Mouse (Mus musculus) embryo, embryonic 10.5 days (tissue): ENCODE measurements at regions not wholly inside any gene's neighbourhood (a gene's known extent, or its start where the extent isn't known, plus 50 kb on each side); places are given as distances from the start of the nearest gene placed in this dataset.

Experiments
- DNase-seq: peaks from one replicate; pipeline ENCODE4 v3.0.0-alpha.2; 2015; ENCODE audit warnings: low spot score

DNA sequence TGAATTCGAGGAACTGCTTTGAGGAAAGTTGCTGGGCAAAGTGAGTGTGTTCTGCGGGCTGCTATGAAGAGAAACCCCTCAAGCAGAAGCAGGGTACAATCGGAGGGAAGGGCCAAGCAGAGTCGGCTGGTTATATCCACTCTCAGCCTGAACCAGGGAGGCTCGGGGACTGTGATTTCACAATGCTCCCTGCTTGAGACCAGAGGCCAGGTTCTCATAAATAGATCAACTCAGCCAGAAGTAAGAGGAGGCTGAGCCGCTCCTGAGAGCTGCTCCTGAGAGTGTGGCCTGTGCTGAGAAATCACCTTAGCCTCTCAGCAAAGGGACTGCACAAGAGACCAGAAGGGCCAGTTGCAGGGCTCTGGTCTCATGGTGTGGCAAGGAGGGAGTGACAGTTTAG is 149.6 kb downstream of the Tfap2c start:
- DNase-seq = no peak

GRCm38 (mm10) chr2:172699654-172700053 is 150.3 kb downstream of the Tfap2c start:
- no peak for DNase-seq

GRCm38 (mm10) chr2:172710641-172711040 is 161.2 kb downstream of the Tfap2c start:
- DNase-seq = no peak

DNA sequence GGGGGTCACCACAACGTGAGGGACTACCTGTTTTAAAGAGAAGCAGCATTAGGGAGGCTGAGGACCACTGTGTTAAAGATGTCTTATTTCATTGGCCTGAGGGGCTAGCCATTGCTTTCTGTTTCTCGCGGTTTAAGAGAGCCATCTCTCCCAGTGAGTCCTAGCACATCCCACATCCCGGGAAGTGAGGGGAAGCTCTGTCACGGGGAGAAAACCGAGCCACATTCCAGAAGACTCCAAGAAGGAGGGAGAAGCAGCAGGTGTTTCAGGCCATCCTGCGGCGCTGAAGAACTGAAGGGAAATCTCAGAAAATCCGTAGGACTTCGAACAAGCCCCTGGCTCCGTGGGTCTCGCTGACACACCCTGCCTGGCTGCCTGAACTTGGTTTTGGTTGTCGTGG is 177.3 kb downstream of the Tfap2c start:
- peak; percentile 27 for DNase-seq

- peak; percentile 49 for DNase-seq
These were observed 178.2 kb downstream of the Tfap2c start for GRCm38 (mm10) chr2:172727576-172727975.

- peak; percentile 96 for DNase-seq
These were observed 178.9 kb downstream of the Tfap2c start for GRCm38 (mm10) chr2:172728240-172728821.

- DNase-seq = no peak
These were observed 179.8 kb downstream of the Tfap2c start for GRCm38 (mm10) chr2:172729151-172729550.

DNA sequence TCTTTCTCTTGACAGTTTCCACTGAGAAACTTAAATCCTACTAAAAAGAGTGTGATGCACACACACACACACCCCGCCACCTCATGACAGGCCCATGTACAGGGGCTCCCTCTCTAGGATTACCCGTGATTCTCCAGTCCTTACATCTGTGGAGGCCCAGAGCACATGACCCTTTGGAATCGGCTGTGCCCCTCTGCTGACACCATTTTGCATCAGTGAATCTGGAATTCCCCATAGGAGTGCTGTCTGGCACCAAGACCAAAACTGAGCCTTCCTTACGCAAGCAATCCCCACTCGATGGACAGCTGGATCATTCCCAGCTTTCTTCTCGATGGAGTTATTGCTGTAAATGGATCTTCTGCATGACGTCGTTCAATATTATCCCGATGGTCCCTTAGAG is 180.3 kb downstream of the Tfap2c start:
- no peak for DNase-seq

DNA sequence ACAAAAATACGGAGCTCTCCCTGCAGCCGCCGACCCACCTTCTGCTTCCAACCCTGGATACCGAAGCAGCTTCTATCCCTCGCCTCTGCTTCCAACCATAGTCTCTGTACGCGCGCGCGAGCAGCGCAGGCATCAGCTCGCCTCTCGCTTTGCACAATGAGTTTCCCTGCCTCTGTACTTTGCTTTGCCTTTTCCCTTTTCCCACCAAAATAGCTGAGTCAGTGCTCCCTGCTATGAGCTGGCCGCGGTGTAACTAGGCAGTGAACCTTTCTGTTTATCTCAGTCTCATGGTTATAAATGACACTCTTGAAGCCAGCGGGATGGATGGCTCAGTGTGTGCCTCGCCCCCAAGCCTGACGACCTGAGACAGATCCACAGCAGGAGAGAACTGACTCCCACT is 182.0 kb downstream of the Tfap2c start:
- DNase-seq = peak; percentile 74

- peak; percentile 40 for DNase-seq
These were observed 183.2 kb downstream of the Tfap2c start for GRCm38 (mm10) chr2:172732453-172733210.

GRCm38 (mm10) chr2:172733403-172733995 is 184.1 kb downstream of the Tfap2c start:
- DNase-seq = peak; percentile 51

- DNase-seq = no peak
These were observed 186.2 kb downstream of the Tfap2c start for GRCm38 (mm10) chr2:172735621-172736020.

DNA sequence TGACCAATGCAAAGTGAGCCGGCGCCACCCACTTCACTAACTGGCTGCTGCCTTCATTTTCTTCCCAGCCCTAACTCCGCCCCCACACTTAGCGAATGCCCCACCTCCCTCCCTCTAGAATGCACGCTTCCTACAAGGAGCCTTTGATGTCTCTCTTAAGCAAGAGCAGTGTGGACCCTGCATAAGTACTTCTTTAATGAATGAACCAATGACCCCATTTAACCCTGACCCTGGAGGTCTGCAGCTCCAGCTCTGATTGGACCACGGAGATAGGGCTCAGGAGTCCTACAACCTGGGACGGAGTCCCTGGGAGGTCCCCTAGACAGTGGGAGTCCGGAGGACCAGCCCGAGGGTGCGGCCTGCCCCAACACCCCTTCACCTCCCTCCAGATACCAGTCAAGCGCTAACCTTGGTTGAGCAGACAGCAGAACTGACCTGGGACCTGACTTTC is 189.7 kb downstream of the Tfap2c start:
- DNase-seq = peak; percentile 77

DNA sequence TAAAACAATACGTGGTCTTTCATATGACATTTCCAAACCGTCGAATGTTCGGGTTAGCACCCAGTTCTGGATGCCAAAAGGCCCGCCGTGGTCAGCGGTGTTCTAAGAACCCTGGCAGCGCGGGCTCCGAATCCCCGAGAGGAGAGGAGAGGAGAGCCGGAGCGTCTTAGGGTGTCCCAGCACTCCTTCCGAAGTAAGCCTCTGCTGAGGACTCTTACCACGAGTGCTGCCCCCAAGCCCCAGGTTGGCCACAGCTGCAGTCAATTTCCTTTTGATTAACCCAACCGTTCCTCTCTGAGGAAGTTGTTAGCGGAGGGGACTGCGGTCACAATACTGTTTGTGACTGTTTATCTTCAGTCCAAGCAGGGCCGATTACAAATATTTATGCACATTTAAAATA is 190.1 kb downstream of the Tfap2c start:
- peak; percentile 69 for DNase-seq

- no peak for DNase-seq
These were observed 188.8 kb downstream of the Bmp7 start for GRCm38 (mm10) chr2:172751364-172751763.

- no peak for DNase-seq
These were observed 184.2 kb downstream of the Bmp7 start for GRCm38 (mm10) chr2:172755686-172756471.

GRCm38 (mm10) chr2:172756472-172756860 is 183.7 kb downstream of the Bmp7 start:
- no peak for DNase-seq

- DNase-seq = peak; percentile 89
These were observed 181.6 kb downstream of the Bmp7 start for GRCm38 (mm10) chr2:172758497-172758896.

GRCm38 (mm10) chr2:172765260-172765659 is 174.9 kb downstream of the Bmp7 start:
- peak; percentile 56 for DNase-seq

GRCm38 (mm10) chr2:172766403-172766802 is 173.7 kb downstream of the Bmp7 start:
- DNase-seq = no peak

DNA sequence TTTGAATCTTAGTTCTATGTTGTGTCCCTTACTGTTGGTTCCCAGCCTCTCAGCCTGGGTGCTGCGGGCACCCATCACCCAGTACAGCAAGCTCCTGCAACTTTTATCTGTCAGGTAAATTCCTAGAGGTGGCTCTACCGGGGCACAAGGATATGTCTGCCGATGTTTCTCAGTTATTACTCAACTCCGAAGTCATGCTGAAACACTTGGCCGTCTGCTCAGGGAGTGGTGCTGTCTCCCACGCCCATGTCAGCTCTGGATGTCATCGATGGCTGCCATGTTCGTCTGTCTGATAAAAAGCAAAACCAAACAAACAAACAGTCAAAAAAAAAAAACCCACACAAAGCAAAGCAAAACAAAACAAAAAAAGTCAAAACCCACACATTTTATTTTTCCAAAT is 171.4 kb downstream of the Bmp7 start:
- no peak for DNase-seq

- DNase-seq = no peak
These were observed 170.1 kb downstream of the Bmp7 start for GRCm38 (mm10) chr2:172770061-172770460.
